Mouse (Mus musculus): ENCODE measurements around the gene Cmya5.

DNA sequence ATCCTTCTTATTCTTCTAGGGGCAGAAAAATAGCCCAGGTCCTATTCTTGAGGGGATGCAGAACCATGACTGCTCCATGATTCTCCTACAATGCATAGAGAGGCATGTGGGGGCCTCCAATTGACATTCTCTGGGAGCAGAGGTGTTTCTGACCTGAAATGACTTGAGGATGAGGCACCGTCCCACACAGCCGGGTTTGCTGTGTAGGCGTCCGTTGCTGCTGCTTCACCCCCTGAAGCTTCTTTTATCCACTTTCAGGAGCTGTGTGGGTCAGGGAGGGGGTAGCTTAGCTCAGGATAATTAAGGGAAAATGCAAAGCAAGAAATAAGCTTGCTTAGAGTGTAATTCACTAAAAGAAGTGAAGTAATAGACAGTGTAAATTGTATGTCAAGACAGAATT, 115.2 kb downstream of the Cmya5 start:
- no peak for TF ChIP-seq CTCF (IDR thresholded peaks at IDR 0.05; ENCODE audit: low read depth, low read length)
- no peak for TF ChIP-seq POLR2A (IDR thresholded peaks at IDR 0.05; ENCODE audit: insufficient read depth, low read length)
- TF ChIP-seq EP300 (IDR thresholded peaks at IDR 0.05; ENCODE audit: insufficient read depth, low read depth, low read length): no peak

Measured in ES-Bruce4 (cell line).